Mouse (Mus musculus) adrenal gland, postnatal 0 days (tissue): ENCODE measurements around the gene Alb. TPM values are rescaled to one million over a fixed set of nuclear protein-coding genes. Genes with fewer than 3 reads are reported as not detected.

Experiments used
- polyA plus RNA-seq: library from polyadenylated mRNA; unstranded; fragments of >200 nt; fragmentation: Nextera tagmentation; extraction: Ambion mirVana; gene quantifications from 2 replicates; pipeline ENCODE4 v1.2.1, GENCODE M21; 2015

The Alb gene
- polyA plus RNA-seq: 405 and 629 TPM in 2 replicates

GRCm38 (mm10) chr5:90460619-90461018 is at the start of gene Alb:
TSS of gene Alb (plus strand) at chr5:90460897.

GRCm38 (mm10) chr5:90490518-90490917 is 29.8 kb downstream of the Alb start, which contains the start of gene Afp:
TSS of gene Afp (plus strand) at chr5:90490737.

GRCm38 (mm10) chr5:90518356-90519100 is 57.8 kb downstream of the Alb start, which contains the start of gene Afm:
TSS of gene Afm (plus strand) at chr5:90518932.

Other genes starting within 250 kb of the Alb start
- gene Cox18, start 236.9 kb upstream of the Alb start, polyA plus RNA-seq: 34.6 and 77.7 TPM in 2 replicates
- gene Ankrd17, start 94.3 kb upstream of the Alb start, polyA plus RNA-seq: 13.0 and 20.9 TPM in 2 replicates
- gene Gm9958, start 93.7 kb upstream of the Alb start, polyA plus RNA-seq: 1.4 and 3.3 TPM in 2 replicates
- gene Afp, start 29.8 kb downstream of the Alb start, polyA plus RNA-seq: 227 and 350 TPM in 2 replicates
- 1.4 and 1.7 TPM in 2 replicates for gene Afm, start 58.0 kb downstream of the Alb start, polyA plus RNA-seq
- 0.22 and 0.46 TPM in 2 replicates for gene 5830473C10Rik, start 100.2 kb downstream of the Alb start, polyA plus RNA-seq
- gene Rassf6, start 179.8 kb downstream of the Alb start, polyA plus RNA-seq: 0.65 and 1.3 TPM in 2 replicates